Mouse (Mus musculus) CH12.LX (cell line): ENCODE data around the gene Btla. TPM values are rescaled to one million over a fixed set of nuclear protein-coding genes. Genes with fewer than 3 reads are reported as not detected.

Source experiments
- DNase-seq: peaks from one replicate; pipeline ENCODE4 v3.0.0-alpha.2; 2013; ENCODE audit errors: extremely low read depth
- H3K27ac ChIP-seq: 2 replicates; pipeline ENCODE4 v1.5.1; 2012; ENCODE audit warnings: low read depth, mild to moderate bottlenecking, control low read depth, moderate library complexity; ENCODE audit not compliant: insufficient read depth
- H3K27me3 ChIP-seq: replicated peaks from 2 replicates; pipeline ENCODE3; 2012; ENCODE audit warnings: inconsistent platforms
- H3K36me3 ChIP-seq, 2 experiments: replicated peaks in 1 of 2; 2 replicates each; pipeline versions ENCODE3 to v1.6.1; 2012; ENCODE audit warnings: inconsistent platforms in 1 of 2, low read length in 1 of 2, mild to moderate bottlenecking in 1 of 2, mixed read lengths in 1 of 2, moderate library complexity in 1 of 2; ENCODE audit not compliant: control insufficient read depth in 1 of 2, insufficient read depth in 1 of 2
- H3K4me1 ChIP-seq, 2 experiments: 2 replicates each; pipeline ENCODE4 v1.6.1; 2012; ENCODE audit warnings: inconsistent platforms in 1 of 2, moderate library complexity in 1 of 2; ENCODE audit not compliant: insufficient read depth in 2 of 2, control insufficient read depth in 1 of 2
- H3K4me2 ChIP-seq: 2 replicates; pipeline ENCODE4 v1.6.1; 2012; ENCODE audit warnings: low read depth, mild to moderate bottlenecking, control low read depth; ENCODE audit not compliant: poor library complexity, insufficient read depth, severe bottlenecking
- H3K4me3 ChIP-seq, 3 experiments: fragments of 150-350 bp in 1 of 3; sonication (generic) in 1 of 3; replicated peaks in 1 of 3; 2 replicates each; pipeline versions ENCODE3 to v1.5.1; 2011 to 2012; ENCODE audit warnings: low read depth in 2 of 3, low read length in 2 of 3, mild to moderate bottlenecking in 2 of 3, moderate library complexity in 2 of 3, control low read depth in 1 of 3, improper control_type of control experiment in 1 of 3, inconsistent platforms in 1 of 3, mixed read lengths in 1 of 3; ENCODE audit not compliant: poor library complexity in 1 of 3
- H3K79me2 ChIP-seq: replicated peaks from 2 replicates; pipeline ENCODE4 v1.6.1; 2012; ENCODE audit warnings: mild to moderate bottlenecking, moderate library complexity; ENCODE audit not compliant: control insufficient read depth, poor library complexity, insufficient read depth, severe bottlenecking; ENCODE audit errors: extremely low read depth
- H3K9ac ChIP-seq: 2 replicates; pipeline ENCODE4 v1.6.1; 2012; ENCODE audit warnings: low read depth, mild to moderate bottlenecking, control low read depth, moderate library complexity; ENCODE audit not compliant: insufficient read depth
- H3K9me3 ChIP-seq: replicated peaks from 2 replicates; pipeline ENCODE3; 2012; ENCODE audit warnings: low read length, inconsistent platforms, mixed read lengths
- BHLHE40 ChIP-seq: IDR thresholded peaks from 2 replicates; pipeline ENCODE4 v1.6.1; 2011; ENCODE audit warnings: mild to moderate bottlenecking, low read depth, low read length, improper control_type of control experiment
- CHD2 ChIP-seq: IDR thresholded peaks from 2 replicates; pipeline ENCODE4 v1.6.1; 2011; ENCODE audit warnings: low read length, improper control_type of control experiment
- E2F4 ChIP-seq: IDR thresholded peaks from 2 replicates; pipeline ENCODE4 v1.6.1; 2011; ENCODE audit warnings: low read depth, low read length, improper control_type of control experiment; ENCODE audit not compliant: insufficient replicate concordance
- EP300 ChIP-seq: IDR thresholded peaks from 2 replicates; pipeline ENCODE4 v1.6.1; 2011; ENCODE audit warnings: low read length, improper control_type of control experiment
- ETS1 ChIP-seq: conservative IDR thresholded peaks from 2 replicates; pipeline ENCODE4 v1.6.1; 2012; ENCODE audit warnings: low read depth, mild to moderate bottlenecking, inconsistent platforms, low read length, improper control_type of control experiment, moderate library complexity
- GABPA ChIP-seq: IDR thresholded peaks from 2 replicates; pipeline ENCODE4 v1.6.1; 2012; ENCODE audit warnings: low read depth, low read length, improper control_type of control experiment, inconsistent platforms; ENCODE audit not compliant: insufficient replicate concordance
- IRF4 ChIP-seq: IDR thresholded peaks from 2 replicates; pipeline ENCODE4 v1.6.1; 2014; ENCODE audit warnings: low read depth, mild to moderate bottlenecking, inconsistent platforms, low read length, improper control_type of control experiment
- JUND ChIP-seq: conservative IDR thresholded peaks from 2 replicates; pipeline ENCODE4 v1.6.1; 2011; ENCODE audit warnings: low read depth, low read length, improper control_type of control experiment
- MAFK ChIP-seq: IDR thresholded peaks from 2 replicates; pipeline ENCODE4 v1.6.1; 2011; ENCODE audit warnings: low read length, improper control_type of control experiment; ENCODE audit not compliant: insufficient replicate concordance
- MYC ChIP-seq: IDR thresholded peaks from 2 replicates; pipeline ENCODE4 v1.6.1; 2011; ENCODE audit warnings: low read depth, mild to moderate bottlenecking, improper control_type of control experiment, low read length
- NELFE ChIP-seq: IDR thresholded peaks from 2 replicates; pipeline ENCODE4 v1.6.1; 2011; ENCODE audit warnings: low read depth, low read length, improper control_type of control experiment
- NRF1 ChIP-seq: IDR thresholded peaks from 2 replicates; pipeline ENCODE4 v1.6.1; 2014; ENCODE audit warnings: low read depth, mild to moderate bottlenecking, inconsistent platforms, low read length, improper control_type of control experiment, moderate library complexity
- PAX5 ChIP-seq: IDR thresholded peaks from 2 replicates; pipeline ENCODE4 v1.6.1; 2012; ENCODE audit warnings: low read length, inconsistent platforms, mixed read lengths
- POLR2A ChIP-seq: IDR thresholded peaks from 2 replicates; pipeline ENCODE4 v1.6.1; 2011; ENCODE audit warnings: low read depth, mild to moderate bottlenecking, improper control_type of control experiment, low read length
- POLR2AphosphoS2 ChIP-seq: IDR thresholded peaks from 2 replicates; pipeline ENCODE4 v1.6.1; 2011; ENCODE audit warnings: low read depth, low read length, improper control_type of control experiment
- RAD21 ChIP-seq: IDR thresholded peaks from 2 replicates; pipeline ENCODE4 v1.6.1; 2011; ENCODE audit warnings: low read depth, mild to moderate bottlenecking, low read length, improper control_type of control experiment, moderate library complexity
- SIN3A ChIP-seq: IDR thresholded peaks from 2 replicates; pipeline ENCODE4 v1.6.1; 2012; ENCODE audit warnings: low read length, improper control_type of control experiment, inconsistent platforms
- TBP ChIP-seq: conservative IDR thresholded peaks from 2 replicates; pipeline ENCODE4 v1.6.1; 2011; ENCODE audit warnings: low read depth, low read length, improper control_type of control experiment
- TCF12 ChIP-seq: IDR thresholded peaks from 2 replicates; pipeline ENCODE4 v1.6.1; 2014; ENCODE audit warnings: low read depth, mild to moderate bottlenecking, inconsistent platforms, low read length, improper control_type of control experiment
- UBTF ChIP-seq: IDR thresholded peaks from 2 replicates; pipeline ENCODE4 v1.6.1; 2012; ENCODE audit warnings: low read depth, mild to moderate bottlenecking, inconsistent platforms, low read length, improper control_type of control experiment, moderate library complexity
- USF2 ChIP-seq: conservative IDR thresholded peaks from 2 replicates; pipeline ENCODE4 v1.6.1; 2011; ENCODE audit warnings: low read depth, low read length, improper control_type of control experiment
- ZC3H11A ChIP-seq: IDR thresholded peaks from 2 replicates; pipeline ENCODE4 v1.6.1; 2012; ENCODE audit warnings: low read depth, mild to moderate bottlenecking, inconsistent platforms, low read length, improper control_type of control experiment
- ZKSCAN1 ChIP-seq: IDR thresholded peaks from 2 replicates; pipeline ENCODE4 v1.6.1; 2012; ENCODE audit warnings: low read depth, inconsistent platforms, low read length, improper control_type of control experiment, borderline replicate concordance
- dilution Hi-C: fragments of 300-500 bp; cut with MboI; formaldehyde crosslinking; loops from 2 replicates; pipeline ENCODE4 v1.14.3; 2020; ENCODE audit warnings: low sequenced_read_pairs; ENCODE audit not compliant: extremely low pct_unique_long_range_greater_than_20kb, extremely low pct_ligation_motif_present
- in situ Hi-C: fragments of 300-500 bp; cut with MboI; formaldehyde crosslinking; loops from 3 replicates; pipeline ENCODE4 v1.14.3; 2019; ENCODE audit warnings: low sequenced_read_pairs, low pct_ligation_motif_present, low pct_unique_long_range_greater_than_20kb, mixed read lengths
- polyA plus RNA-seq: library from polyadenylated mRNA; unstranded; fragments of >175 nt; gene quantifications from 2 replicates; pipeline ENCODE4 v1.2.1, GENCODE M21; 2012; ENCODE audit warnings: low read depth; ENCODE audit not compliant: insufficient read length
- total RNA-seq, 2 experiments: library from RNA; depleted of rRNA; stranded (reverse); fragments of 300-350 nt in 1 of 2; fragments of >200 nt in 1 of 2; gene quantifications; 2 replicates each; pipeline ENCODE4 v1.2.3; 2012 to 2014

Gene Btla
- total and polyA plus RNA-seq, 3 experiments = 5.9 to 37.7 (median 25.5) TPM

DNA sequence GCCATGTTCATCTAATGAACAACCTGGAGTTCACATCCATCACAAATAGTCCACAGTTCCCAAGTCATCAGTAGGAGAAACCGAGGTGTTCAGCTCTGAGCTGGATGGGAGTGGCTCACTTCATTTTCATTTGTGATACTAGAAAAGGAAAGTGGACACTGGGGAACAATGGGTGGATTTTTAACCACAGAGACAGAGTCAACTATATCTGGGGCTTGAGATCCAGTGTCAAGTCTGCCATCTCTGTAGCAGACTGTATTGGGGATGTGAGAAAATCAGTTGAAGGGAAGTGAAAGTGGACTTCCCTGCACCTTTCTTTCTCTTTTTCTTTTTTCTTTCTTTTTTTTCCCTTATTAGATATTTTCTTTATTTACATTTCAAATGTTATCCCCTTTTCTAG lies 2.9 kb downstream of the Btla start (continued):
- TF ChIP-seq NRF1 (no peak), POLR2A (no peak), ZC3H11A (no peak), MYC (no peak), TBP (no peak), USF2 (no peak), E2F4 (no peak), JUND (no peak; the same call in 1 of the 2 replicates), NELFE (no peak), MAFK (no peak), UBTF (no peak), PAX5 (no peak), GABPA (no peak), POLR2AphosphoS2 (no peak), TCF12 (no peak)

- no peak overlapping the region for H3K27ac ChIP-seq
- peaks cover 10 to 58% of the 10 kb centered on the region in 2 experiments for H3K4me1 ChIP-seq
- H3K4me3 ChIP-seq = no peak overlapping the region
- no peak overlapping the region for H3K9ac ChIP-seq
- H3K79me2 ChIP-seq = 0 out of 2 replicates have a peak, but pooled peaks cover 2% of the 10 kb centered on the region
- in situ Hi-C loops (no loop called here), dilution Hi-C loops (no loop called here)
- H3K4me2 ChIP-seq = no peak overlapping the region
- no peaks in the 10 kb centered on the region for H3K9me3 ChIP-seq
- no peaks in the 10 kb centered on the region for H3K27me3 ChIP-seq
- TF ChIP-seq NELFE (no peak), USF2 (no peak), ZKSCAN1 (no peak), CHD2 (no peak), PAX5 (no peak), EP300 (no peak), UBTF (no peak), BHLHE40 (no peak), POLR2AphosphoS2 (no peak), SIN3A (no peak), TCF12 (no peak), E2F4 (no peak), ETS1 (no peak), JUND (no peak), IRF4 (no peak), POLR2A (no peak), RAD21 (no peak)
- H3K36me3 ChIP-seq = peaks cover 0 to 5% of the 10 kb centered on the region in 2 experiments
- no peak for DNase-seq
Measured at GRCm38 (mm10) chr16:45231296-45231695, 7.2 kb downstream of the Btla start.
